Mouse (Mus musculus) thymus, postnatal 4 days (tissue): Measurements from ENCODE around the gene Wipi1.

ENCODE experiments used
- DNase-seq: peaks from one replicate; pipeline ENCODE4 v3.0.0; 2021

Gene Wipi1

GRCm38 (mm10) chr11:109525571-109525970 lies 86.2 kb downstream of the Wipi1 start:
- DNase-seq: no peak

- DNase-seq: no peak
Measured at GRCm38 (mm10) chr11:109524869-109525268, 86.9 kb downstream of the Wipi1 start.
